Mouse (Mus musculus) liver (tissue): Measurements from ENCODE around the gene Eml5.

ENCODE experiments used
- DNase-seq: peaks from one replicate; pipeline ENCODE4 v3.0.0-alpha.2; 2020; ENCODE audit warnings: mixed read lengths

The Eml5 gene

DNA sequence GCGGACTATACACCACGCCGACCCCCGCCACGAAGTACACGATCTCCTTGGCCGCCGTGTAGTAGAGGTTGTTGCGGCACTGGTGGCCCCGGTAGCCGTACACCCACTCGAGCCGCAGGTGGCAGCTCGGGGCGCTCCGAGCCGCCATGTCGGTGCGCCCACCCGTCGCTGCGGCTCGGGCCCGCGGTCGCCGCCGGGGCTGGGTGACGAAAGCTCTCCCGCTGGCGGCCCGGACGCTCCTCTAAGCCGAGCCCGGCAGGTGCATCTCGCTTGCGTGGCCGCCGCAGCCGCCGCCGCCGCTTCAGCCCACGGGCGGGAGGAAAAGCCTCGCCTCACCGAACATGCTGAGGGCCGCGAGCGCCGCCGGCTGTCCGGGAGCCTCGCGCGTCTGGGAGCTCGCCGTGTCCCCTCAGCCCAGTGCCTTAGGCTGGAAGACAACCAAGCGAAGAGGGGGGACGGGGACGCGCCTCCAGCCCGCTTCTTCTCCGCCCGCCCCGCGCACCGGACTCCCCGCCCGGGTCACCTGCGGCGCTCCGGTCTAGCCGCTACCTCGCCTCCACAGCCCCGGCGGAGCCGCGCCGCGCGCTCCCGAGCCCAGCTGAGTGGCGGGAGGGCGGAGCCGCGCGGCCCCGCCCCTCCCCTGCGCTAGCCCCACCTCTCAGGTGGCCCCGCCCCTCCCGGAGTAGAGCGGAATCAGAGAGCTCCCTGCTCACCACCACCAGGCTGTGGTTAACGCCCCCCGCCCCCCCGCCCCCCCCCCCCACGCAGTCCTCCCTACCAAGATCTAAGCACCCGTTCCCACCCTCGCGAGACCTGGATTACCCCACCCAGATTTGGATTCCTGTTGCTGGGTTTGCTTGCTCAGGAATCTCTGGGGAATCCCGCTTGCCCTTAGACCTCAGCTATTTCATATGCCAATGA, at the start of gene Eml5:
Eml5 (minus strand) TSS at position 604 of the 921 bp plus-strand sequence.
- DNase-seq, result peak; percentile 86

DNA sequence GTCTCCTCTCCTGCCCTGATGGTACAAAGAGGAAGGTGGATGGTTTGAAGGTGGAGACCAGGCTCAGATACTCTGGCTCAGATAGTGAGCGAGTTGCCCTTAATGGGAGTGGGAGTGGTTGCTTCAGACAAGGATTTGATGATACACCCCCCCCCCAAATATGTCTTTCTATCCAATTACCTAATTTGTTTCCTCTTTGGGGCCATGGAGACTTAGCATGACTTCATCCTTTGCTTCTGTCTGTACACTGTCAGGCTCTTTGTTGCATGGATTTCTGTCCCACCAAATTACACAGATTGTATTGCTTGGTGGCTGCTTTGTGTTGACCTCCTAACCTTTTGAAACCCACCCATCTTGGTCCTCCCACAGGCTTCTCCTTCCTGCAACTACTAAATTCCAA, 31.6 kb upstream of the Eml5 start:
- no peak for DNase-seq

DNA sequence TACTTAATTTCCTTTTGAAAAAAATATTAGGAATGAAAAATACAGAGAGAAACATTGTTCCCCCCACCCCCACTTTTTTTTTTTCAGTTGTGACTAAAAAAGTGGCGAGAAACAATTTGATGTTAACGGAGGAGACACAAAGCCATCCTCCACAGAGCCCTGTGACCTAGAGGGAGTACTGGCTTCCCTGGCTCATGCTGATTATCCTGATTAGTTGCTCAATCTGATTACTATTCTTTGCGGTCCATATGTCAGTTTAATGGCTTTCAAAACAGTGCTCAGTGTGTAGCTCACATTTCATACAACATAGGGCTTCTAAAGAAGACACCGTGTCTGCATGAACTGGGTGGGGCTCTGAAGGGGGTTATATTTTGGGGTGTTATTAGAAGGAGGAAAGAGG, 31.2 kb upstream of the Eml5 start:
- DNase-seq, result no peak

DNA sequence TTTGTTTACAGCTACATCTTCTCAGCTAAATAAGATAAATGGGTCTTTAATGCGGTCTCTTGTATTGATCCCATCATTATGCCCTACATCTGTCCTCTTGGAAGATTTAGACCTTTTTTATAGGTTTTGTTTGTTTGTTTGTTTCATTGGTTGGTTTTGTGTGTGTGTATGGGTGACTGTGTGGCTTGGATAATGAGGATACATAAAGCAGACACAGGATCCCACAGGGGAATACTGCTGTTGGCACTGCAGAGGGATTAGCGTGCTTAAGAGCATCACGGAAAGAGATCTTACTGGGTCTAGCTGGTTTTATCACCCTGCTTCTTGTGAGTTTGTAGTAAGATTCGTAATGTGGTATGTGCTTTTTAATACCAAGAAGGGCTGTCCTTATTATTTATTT, 29.9 kb upstream of the Eml5 start:
- no peak for DNase-seq

DNA sequence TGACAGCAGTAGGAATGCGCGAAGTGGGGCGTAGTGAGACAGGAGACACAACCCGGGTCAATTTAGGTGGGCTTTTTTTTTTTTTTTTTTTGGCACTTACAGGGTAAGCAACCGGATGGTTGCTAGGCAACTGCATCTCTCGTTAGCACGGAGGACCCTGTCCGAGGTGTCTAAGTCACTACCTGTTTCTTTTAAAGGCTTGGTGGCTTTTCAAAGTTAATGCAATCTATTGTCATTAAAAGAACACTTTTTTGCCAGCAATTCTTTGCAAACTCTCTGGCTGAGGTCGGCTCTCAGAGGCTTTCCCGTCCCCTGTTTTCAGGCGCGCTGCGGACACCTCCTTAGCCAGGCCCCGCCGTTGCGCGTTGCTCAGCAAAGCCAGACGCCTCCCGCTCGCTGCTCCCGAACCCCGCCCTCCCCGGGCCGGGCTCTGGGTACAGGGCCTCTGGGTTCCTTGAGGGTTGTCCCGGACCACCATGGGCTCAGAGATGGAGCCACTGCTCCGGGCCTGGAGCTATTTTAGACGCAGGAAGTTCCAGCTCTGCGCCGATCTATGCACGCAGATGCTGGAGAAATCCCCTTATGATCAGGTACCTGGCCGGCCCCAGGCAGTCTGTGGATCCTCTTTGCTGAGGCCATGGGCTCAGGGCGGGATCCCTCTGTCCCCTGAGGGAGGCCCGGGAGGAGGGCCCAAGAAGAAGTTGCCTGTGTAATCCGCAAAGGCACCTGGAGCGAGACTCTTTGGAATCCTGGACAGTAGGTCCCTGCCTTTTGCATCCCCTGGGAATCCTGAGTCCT, 19.1 kb upstream of the Eml5 start, which contains the start of gene Ttc8:
Ttc8 (plus strand) TSS at position 381 of the 798 bp plus-strand sequence.
- peak; percentile 80 for DNase-seq

DNA sequence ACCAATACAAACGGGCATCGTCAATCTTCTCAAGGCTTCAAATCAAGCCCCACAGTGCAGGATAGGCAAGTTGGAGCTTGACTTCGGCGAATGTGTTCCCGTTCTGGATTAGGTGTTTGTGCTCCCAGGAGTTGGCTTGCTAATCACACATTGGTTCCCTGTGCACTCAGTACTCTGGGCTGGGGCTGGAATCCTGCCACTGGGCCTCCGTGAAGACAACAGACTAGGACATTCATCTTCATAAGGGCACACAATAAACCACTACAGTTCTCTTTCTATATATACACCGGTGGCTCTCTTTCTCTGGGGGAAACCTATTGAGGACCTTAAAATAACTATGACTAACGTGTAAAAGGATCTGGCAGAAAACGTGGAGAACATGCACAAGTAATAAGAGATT, 8.8 kb upstream of the Eml5 start:
- no peak for DNase-seq

DNA sequence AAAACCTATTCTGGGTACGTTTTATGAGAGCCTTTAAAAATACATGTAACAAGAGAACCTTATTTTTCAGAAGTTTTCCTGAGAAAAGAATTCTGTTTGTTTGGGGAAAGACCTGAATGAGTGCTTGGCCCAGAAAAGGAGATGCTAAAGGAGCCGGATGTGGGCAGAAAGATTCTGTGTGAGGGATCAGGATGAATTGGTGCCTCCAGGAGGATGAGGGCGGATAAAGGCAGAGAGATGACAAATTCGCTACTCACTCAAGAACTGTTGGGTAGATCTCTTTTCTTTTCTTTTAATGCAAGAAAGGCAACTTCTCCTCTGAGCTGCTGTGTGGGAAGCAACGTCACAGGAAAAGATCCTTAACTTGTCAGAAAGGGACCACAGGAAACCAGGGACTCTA, 4.2 kb upstream of the Eml5 start:
- DNase-seq, result no peak

DNA sequence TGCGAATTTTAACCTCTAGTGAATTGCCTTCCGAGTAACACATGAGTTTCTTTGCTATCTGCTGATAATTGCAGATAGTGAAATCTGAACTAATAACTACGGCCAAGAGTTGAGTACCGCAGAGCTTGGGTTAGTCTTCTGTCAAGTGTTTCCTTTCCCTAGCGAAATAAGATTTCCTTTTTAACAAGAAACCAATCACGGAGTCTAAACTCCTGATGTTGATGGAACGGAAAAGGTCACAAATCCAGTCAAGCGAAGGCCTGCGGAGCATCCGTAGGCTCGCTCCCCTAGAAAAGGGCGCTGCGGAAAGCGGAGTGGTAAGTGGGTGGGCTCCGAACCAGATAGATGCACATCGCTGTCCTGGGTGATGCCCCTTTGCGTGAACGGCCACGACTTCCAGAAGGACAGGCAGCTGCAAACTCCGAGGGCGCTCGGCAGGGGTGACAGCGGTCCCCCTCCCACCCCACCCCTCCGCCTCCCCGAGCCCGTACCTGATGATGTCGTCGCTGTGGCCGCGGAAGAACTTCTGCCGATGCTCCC, 873 bp downstream of the Eml5 start:
- peak; percentile 8 for DNase-seq

DNA sequence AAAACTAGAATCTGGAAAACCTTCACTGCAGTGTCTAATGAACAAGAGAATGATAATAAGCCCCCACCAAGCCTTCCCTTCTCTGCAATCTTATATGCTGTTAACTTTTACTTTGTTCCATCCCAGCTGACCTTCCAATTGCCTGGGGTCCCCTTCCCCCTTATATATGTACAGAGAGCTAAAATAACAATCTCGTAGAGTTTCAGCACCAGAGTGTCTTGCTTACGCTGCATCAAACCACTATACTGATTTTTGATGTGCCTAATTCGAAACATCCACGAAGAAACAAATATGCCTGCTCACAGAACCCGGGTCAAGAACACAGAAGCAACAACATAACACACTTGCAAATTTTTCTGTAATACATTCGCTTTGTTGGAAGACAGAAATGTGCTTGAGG, 1.6 kb downstream of the Eml5 start:
- DNase-seq, result no peak

DNA sequence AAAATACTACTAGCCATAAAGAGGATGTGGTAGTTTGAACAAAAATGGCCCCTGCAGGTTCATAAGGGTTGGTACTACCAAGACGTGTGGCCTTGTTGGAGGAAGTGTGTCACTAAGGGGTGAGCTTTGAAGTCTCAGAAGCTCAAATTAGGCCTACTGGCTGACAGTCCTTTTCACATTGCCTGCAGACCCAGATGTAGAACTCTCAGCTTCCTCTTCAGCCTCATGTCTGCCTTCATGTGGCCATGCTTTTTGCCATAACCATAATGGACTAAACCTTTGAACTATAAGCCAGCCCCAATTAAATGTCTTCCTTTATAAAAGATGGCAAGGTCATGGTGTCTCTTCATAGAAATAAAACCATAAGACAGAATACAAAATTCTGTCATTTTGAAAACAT, 4.5 kb downstream of the Eml5 start:
- DNase-seq, result no peak

DNA sequence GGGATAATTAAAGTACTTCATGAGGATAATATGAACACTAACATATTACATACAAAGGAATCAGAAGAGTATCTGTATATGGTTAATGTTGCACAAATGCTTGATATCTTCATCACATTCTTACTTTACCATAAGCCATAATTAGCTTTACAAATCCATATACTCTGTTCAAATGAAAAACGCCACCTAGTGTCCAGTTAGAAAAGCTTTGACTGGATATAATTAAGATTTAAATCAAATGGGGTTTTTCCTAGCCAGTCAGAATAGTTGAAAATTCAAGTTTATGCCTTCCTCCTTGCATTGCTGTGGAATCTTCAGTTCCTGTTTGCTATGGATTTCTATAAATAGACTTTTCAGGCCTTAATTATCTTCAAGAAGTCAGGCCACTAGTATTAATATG, 16.8 kb downstream of the Eml5 start:
- DNase-seq, result no peak

DNA sequence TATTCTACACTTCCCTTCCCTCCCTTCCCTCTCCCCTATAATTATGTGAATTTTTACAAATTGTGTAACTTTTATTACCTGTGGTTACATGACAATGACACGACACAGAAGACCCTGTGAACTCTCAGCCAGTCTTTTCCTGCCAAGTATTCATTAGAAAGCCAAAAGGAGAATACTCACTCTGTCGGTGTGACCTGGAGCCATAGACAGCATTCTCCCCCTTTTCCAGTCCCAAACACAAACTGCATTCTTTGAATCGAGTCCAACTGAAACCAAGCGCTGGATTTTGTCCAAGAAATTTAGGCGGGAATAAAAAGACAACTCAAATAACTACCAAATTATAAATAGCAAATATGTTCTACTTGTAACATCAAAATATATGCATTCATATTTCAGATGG, 19.5 kb downstream of the Eml5 start:
- DNase-seq, result no peak

DNA sequence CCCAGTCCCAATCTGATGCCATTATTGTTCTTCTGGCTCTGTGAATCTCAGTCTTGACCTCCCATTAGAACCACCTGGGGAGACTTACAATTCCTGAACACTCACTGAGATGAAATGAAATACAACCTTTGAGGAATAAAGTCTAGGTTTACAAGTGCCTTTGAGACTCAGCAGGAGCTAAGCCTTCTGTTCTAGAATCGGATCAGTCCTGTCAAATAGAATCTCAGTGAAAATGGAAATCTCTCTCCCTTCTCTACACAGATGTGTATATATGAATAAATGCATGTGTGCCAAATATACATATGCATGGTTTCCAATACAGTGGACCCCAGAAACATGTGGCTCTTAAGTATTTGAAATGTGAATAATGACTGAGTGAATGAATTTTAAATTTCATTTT, 22.6 kb downstream of the Eml5 start:
- DNase-seq, result no peak

DNA sequence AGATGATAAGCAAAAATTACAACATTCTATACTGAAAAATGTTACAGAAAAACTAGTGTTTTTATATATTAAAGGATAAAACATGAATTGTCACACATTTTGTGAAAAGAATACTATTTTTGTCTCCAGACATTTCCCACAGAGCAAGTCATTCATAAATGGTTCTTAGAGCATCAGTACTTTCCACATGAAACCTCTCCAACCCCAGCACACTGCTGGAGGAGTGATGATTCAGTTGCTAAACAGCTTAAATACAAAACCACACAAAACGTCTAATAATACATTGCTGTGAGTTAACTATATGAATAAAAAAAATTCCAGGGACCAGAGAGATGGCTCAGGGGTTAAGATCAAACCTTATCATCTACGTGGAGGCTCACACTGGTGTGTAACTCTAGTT, 26.1 kb downstream of the Eml5 start:
- DNase-seq, result no peak

DNA sequence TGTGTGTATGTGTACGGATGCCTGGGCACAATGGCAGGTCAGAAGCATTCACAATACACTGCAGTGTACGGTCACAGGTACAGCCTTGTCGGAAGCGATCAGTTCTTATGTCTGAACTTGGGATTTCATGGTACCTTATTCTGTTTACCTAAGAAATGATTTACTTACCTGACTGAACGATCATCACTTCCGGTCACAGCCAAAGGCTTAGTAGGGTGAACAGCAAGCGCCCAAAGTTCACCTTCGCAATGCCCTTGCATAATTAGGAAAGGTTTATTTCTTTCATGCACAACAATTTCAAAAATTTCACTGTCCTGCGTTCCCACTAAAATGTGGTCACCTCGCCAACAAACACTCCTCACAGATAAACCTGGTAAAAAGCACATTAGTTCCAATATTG, 28.4 kb downstream of the Eml5 start:
- no peak for DNase-seq

DNA sequence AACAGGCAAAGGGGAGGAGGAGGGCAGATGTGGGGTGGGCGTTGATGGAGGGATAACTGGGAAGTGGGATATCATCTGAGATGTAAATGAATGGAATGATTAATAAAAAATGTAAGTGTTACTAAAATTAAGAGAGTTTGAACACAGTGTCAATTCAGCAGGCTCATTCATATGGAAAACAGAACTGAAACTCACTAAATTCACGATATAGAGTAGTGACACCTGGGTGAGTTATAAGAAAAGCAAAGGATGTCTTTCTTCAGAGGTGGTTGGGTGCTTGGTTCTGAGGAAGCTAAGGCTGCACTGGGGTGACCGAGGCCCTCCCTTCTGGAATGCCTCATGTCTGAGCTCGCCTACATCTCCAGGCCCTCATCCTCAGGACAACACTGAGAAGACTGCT, 37.8 kb downstream of the Eml5 start:
- DNase-seq, result no peak

DNA sequence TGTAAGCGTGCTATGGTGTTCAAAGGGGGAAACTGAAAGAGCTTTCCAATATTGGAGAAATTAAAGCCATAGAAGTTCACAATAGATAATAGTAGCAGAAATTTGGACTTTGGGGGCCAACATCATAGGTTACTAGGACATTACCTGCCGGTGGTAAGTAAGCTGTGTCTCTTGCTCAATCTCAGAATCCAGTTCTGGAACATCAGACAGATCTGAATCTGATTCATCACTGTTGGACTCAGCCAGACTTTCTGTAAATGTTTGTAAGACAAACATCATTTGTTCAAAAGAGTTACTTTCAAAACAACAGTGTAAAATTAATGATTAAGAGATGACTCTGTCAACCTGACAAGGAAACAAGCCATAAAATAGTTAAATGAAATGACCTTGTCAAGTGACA, 41.0 kb downstream of the Eml5 start:
- no peak for DNase-seq

DNA sequence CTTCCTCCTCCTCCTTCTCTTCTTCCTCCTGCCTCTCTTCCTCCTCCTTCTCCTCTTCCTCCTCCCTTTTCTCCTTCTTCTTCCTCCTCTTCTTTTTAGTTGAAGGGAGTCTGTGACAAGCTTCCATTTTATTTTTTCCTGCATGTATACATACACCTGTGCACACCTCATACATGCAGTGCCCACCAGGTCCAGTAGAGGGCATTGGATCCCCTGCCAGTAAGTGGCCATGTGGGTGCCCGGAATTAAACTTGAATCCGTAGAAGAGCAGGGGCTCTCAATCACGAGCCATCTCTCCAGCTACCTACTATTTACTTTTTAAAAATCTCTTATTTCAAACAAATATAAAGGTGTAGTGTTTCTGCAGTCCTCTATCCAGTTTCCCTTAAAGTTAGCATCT, 50.5 kb downstream of the Eml5 start:
- peak; percentile 48 for DNase-seq

DNA sequence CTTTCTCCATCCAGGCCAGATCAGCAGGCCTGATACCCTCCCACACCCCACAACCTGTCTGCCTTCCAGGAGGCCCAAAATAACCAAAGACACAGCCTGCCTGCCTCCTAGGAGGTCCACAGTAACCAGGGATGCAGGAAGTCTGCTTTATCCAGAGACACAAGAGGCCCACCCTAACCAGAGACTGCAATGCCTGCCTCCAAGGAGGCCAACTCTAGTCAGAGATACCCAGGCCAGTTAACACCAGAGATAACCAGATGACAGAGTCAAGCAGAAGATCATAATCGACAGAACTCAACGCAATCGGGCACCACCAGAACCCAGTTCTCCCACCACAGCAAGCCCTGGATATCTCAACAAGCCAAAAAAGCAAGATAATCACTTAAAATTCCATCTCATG, 56.5 kb downstream of the Eml5 start:
- no peak for DNase-seq

DNA sequence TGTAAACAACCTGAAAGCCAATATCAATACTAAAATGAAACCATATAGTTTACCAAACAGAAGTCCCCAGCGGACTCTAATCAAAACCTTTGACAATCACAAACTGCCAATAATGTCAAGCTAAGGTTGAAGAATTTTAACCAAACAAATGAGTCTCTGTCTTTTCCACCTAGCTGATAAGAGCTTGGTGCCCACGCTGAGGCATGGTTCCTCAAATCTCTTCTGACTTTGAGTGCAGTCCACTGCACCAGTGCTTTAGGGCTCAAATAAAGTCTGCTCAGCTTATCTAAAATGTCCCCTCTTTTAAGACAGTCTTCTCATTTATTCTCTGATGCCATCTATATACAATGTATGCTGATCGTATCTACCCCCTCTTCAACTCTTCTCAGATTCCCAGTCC, 61.1 kb downstream of the Eml5 start:
- DNase-seq, result no peak

DNA sequence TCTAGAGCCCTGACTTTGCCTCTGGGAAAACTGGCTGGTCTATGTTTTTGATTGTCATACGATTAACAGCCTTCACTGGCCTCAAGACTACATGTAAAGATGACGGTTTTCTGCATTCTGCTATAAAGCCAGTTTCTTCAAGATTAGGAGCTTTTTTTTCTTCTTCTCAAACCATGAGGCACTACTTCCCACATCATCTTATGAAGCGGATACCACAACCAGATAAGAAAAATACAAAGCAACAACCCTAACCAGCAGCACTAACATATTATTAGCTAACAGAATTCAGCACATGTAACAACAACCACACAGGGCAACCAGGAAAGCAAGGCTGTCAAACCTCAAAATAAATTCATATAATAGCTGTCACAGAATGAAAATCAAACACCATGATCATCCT, 63.3 kb downstream of the Eml5 start:
- no peak for DNase-seq

DNA sequence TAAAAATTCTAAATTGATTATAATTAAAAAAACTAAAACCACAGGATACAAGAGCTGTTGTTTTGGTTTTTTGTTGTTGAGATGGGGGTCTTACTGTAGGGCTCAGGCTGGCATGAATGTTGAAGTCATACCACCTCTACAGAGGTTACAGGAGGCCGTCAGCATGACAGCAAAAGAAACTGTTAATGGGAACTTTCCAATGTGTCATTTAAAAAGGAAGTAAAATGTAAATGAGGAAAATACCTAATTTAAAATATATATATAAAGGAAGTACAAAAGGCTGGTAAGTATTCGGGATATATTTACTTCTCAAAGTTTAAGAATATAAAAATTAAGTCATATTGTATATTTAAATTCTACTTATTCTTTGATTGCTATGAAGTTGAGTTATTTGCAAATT, 65.8 kb downstream of the Eml5 start:
- no peak for DNase-seq

DNA sequence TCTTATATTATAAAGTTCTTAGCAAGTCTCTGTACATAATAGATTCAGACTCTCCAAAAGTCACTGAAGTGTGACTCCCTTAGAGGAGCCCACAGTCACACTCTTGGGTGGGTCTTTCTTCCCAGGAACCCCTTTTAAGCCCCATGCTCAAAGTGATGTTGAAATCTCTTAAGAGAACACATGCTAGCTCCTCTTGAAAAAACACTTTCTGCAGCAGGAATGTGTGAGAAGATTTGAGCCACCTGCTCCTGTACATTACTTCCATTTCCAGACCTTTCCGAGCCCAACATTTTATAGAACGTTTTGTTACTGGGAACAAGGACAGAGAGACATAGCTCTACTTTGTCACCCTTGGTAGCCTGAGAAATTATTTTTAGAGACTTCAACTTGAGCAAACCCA, 66.4 kb downstream of the Eml5 start:
- DNase-seq, result no peak

DNA sequence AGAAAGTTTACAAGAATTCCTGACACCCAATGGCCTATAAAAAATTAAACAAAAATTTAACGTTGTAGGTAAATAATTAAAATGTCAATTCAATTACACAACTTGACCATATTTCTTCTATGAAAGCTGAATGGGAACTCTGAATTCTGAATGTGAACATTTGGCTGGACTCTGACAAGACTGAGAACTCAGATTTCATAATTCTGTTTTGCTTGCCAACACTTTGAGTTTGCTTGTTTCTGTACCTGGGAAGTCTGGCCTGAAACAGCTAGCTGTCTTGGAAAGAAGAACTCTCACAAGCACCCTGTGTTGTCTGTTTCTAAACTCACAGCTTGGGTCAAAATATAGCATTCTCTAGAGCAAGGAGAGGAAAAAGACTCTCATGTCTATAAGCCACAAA, 67.4 kb downstream of the Eml5 start:
- no peak for DNase-seq
